Mouse (Mus musculus): ENCODE measurements around the gene Nr1i2. TPM values are rescaled to one million over a fixed set of nuclear protein-coding genes. Genes with fewer than 3 reads are reported as not detected.
A peak's percentile ranks its signal among the peaks of the same experiment; 100 is the strongest.
"Not testable (repeated sequence)": the region's sequence is repeated elsewhere in the genome, so short reads cannot be mapped to it uniquely, and the experiment has no call there.

The Nr1i2 gene
- polyA plus RNA-seq, 3 experiments from 2014 or later: not detected

- ATAC-seq: no peak
These were observed 8.1 kb downstream of the Nr1i2 start for GRCm38 (mm10) chr16:38286541-38286940.

GRCm38 (mm10) chr16:38285801-38286200 lies 8.8 kb downstream of the Nr1i2 start:
- ATAC-seq: no peak

GRCm38 (mm10) chr16:38283300-38283699 lies 11.3 kb downstream of the Nr1i2 start:
- ATAC-seq: no peak

- ATAC-seq: no peak
These were observed 12.0 kb downstream of the Nr1i2 start for GRCm38 (mm10) chr16:38282559-38283160.

GRCm38 (mm10) chr16:38280951-38281350 lies 13.7 kb downstream of the Nr1i2 start:
- ATAC-seq: no peak

- ATAC-seq: no peak
These were observed 14.8 kb downstream of the Nr1i2 start for GRCm38 (mm10) chr16:38279794-38280193.

- ATAC-seq: no peak
These were observed 19.9 kb downstream of the Nr1i2 start for GRCm38 (mm10) chr16:38274737-38275136.

- no peak for ATAC-seq
These were observed 22.1 kb downstream of the Nr1i2 start for GRCm38 (mm10) chr16:38272483-38272882.

- ATAC-seq: no peak
These were observed 23.0 kb downstream of the Nr1i2 start for GRCm38 (mm10) chr16:38271601-38272000.

- no peak for ATAC-seq
These were observed 38.7 kb downstream of the Nr1i2 start for GRCm38 (mm10) chr16:38255927-38256326.

- ATAC-seq: no peak
These were observed 39.5 kb downstream of the Nr1i2 start for GRCm38 (mm10) chr16:38255107-38255506.

GRCm38 (mm10) chr16:38254001-38254400 lies 40.6 kb downstream of the Nr1i2 start:
- no peak for ATAC-seq

- no peak for ATAC-seq
These were observed 44.2 kb downstream of the Nr1i2 start for GRCm38 (mm10) chr16:38250467-38250866.

GRCm38 (mm10) chr16:38248331-38248961 lies 46.2 kb downstream of the Nr1i2 start:
- no peak for ATAC-seq

- ATAC-seq: no peak
These were observed 48.6 kb downstream of the Nr1i2 start for GRCm38 (mm10) chr16:38245849-38246585.

- no peak for ATAC-seq
These were observed 49.2 kb downstream of the Nr1i2 start for GRCm38 (mm10) chr16:38245379-38245778.

- no peak for ATAC-seq
These were observed 50.5 kb downstream of the Nr1i2 start for GRCm38 (mm10) chr16:38244111-38244510.

- no peak for ATAC-seq
These were observed 54.5 kb downstream of the Nr1i2 start for GRCm38 (mm10) chr16:38240167-38240566.

- peak; percentile 87 for ATAC-seq
These were observed 54.9 kb downstream of the Nr1i2 start for GRCm38 (mm10) chr16:38239729-38240128.

- no peak for ATAC-seq
These were observed 57.6 kb downstream of the Nr1i2 start for GRCm38 (mm10) chr16:38236936-38237585.

GRCm38 (mm10) chr16:38222491-38222890 lies 72.1 kb downstream of the Nr1i2 start:
- not testable (repeated sequence) for ATAC-seq

- ATAC-seq: no peak
These were observed 89.4 kb downstream of the Nr1i2 start for GRCm38 (mm10) chr16:38205272-38205671.
